Mouse (Mus musculus): ENCODE measurements at regions not wholly inside any gene's neighbourhood (a gene's known extent, or its start where the extent isn't known, plus 50 kb on each side); places are given as distances from the start of the nearest gene placed in this dataset.

DNA sequence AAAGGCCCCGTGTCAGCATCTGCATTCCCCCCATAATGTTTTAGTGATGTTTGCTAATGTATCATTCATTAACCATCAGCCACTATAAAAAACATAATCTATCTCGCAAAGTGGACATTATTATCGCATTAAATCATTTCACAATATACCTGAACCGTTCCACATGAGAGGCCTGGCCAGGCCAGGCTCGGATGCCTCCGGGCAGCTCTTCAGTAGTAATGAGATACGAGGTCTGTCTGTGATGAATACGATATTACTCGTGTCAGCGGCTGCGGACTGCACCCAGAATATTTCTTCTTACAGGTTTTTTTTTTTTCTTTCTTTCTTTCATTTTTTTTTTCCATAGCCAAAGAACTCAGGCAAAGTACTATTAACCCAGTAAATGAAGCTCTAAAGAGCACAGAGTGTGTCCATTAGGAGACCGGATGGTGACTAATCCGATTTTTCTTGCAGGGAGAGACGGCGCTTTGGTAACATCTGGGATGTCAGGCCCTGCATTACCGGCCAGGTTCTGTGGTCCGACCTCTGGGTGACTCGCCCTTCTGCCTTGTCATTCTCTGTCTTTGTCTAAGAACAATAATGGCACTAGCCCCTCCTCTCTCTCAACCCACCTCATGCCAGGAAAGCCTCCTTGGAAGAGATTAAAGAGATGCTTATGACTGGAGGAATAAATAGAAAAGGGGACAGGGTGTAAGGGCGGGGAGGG, 145.5 kb downstream of the Slc35b3 start:
- Histone ChIP-seq H3K36me3 (replicated peaks; ENCODE audit: insufficient read depth, low read length) (no peaks in the 10 kb centered on the region), H3K4me1 (ENCODE audit: insufficient read depth) (no peaks in the 10 kb centered on the region), H3K4me2 (ENCODE audit: low read depth, low read length) (no peak overlapping the region), H3K4me3 (ENCODE audit: low read depth, low read length) (no peak overlapping the region), H3K27ac (ENCODE audit: low read depth) (no peak overlapping the region), H3K9me3 (ENCODE audit: low read length) (no peaks in the 10 kb centered on the region), H3K9ac (replicated peaks) (no peak overlapping the region), H3K27me3 (ENCODE audit: insufficient read depth, low read length) (no peaks in the 10 kb centered on the region)
- DNase-seq, result no peak
- TF ChIP-seq CTCF (IDR thresholded peaks at IDR 0.05; ENCODE audit: low read depth) (no peak), EP300 (IDR thresholded peaks at IDR 0.05; ENCODE audit: low read depth) (no peak)
- ATAC-seq, result no peak
- 85% methylated on average over 19 of the region's 19 CpGs for WGBS (ENCODE audit: insufficient replicate concordance)

DNA sequence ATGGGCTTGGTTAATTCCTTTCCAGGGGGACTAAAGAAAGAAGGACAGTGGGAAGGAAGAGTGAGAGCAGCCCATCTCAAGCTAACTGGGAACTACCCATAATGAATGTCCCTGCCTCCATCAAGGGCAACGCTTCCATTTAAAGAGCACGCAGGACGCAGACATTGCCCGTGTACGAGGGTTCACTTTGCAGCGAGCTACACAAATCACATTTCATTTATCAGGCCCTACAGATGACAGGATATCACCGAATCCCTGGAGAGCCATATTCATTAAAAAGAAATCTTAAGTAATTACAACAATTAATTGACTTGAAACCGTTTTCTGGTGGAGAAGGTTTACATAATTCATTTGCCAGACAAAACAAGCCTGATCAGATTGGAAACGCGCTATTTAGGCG, 139.7 kb upstream of the Eef1e1 start:
- Histone ChIP-seq H3K9ac (replicated peaks) (no peak overlapping the region), H3K4me1 (ENCODE audit: insufficient read depth) (no peaks in the 10 kb centered on the region), H3K27me3 (ENCODE audit: insufficient read depth, low read length) (no peaks in the 10 kb centered on the region), H3K27ac (ENCODE audit: low read depth) (no peak overlapping the region), H3K4me3 (ENCODE audit: low read depth, low read length) (no peak overlapping the region), H3K36me3 (replicated peaks; ENCODE audit: insufficient read depth, low read length) (no peaks in the 10 kb centered on the region), H3K9me3 (ENCODE audit: low read length) (no peaks in the 10 kb centered on the region), H3K4me2 (ENCODE audit: low read depth, low read length) (no peak overlapping the region)
- TF ChIP-seq CTCF (IDR thresholded peaks at IDR 0.05; ENCODE audit: low read depth) (no peak), EP300 (IDR thresholded peaks at IDR 0.05; ENCODE audit: low read depth) (no peak)
- 81% methylated on average over 11 of the region's 11 CpGs for WGBS (ENCODE audit: insufficient replicate concordance)
- no peak for DNase-seq
- no peak for ATAC-seq

DNA sequence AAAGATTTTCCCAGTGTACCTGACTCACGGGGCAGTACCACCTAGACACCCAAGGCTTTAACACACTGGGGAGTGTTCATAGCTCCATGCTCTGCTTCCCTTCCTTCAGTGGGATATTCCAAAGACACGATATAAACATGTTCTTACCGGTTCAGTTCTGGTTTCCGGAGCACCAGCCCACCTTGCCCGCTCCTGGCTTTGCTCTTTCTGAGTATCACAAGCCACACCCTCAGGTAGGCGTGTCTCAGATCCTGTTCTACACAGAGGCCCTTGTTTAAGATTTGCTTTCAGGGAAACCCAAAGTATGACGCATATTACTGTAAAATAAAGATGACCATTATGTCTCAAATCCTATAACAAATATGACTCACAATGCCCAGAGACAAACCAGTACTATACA, 134.6 kb upstream of the Eef1e1 start:
- TF ChIP-seq EP300 (IDR thresholded peaks at IDR 0.05; ENCODE audit: low read depth) (no peak), CTCF (IDR thresholded peaks at IDR 0.05; ENCODE audit: low read depth) (no peak)
- WGBS (ENCODE audit: insufficient replicate concordance), result 39% methylated on average over 7 of the region's 7 CpGs
- no peak for DNase-seq

DNA sequence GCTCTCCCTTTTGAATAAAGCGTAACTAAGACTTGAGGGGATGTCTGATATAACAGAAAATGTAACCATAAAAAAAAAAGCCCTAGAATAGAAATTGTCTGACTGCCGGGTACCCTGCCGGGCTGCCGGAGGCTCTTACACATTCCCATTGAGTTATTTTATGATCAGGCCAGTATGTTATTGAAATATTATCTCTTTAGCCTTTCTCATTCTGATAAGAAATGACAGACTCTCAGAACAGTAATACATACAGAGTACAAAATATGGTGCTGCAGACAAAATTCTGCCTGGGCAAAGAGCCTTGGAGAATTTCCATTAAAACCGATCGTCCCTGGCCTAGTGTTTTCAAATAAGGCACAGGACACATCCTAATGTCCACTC, 121.8 kb upstream of the Eef1e1 start:
- WGBS (ENCODE audit: insufficient replicate concordance), result 81% methylated on average over 6 of the region's 6 CpGs
- no peak overlapping the region for H3K4me3 ChIP-seq (ENCODE audit: low read depth, low read length)
- no peak for DNase-seq
- TF ChIP-seq EP300 (IDR thresholded peaks at IDR 0.05; ENCODE audit: low read depth), result no peak
- no peak for TF ChIP-seq CTCF (IDR thresholded peaks at IDR 0.05; ENCODE audit: low read depth)
- H3K27me3 ChIP-seq (ENCODE audit: insufficient read depth, low read length), result no peaks in the 10 kb centered on the region
- H3K9me3 ChIP-seq (ENCODE audit: low read length), result no peaks in the 10 kb centered on the region
- no peaks in the 10 kb centered on the region for H3K36me3 ChIP-seq (replicated peaks; ENCODE audit: insufficient read depth, low read length)
- no peak overlapping the region for H3K27ac ChIP-seq (ENCODE audit: low read depth)
- no peak overlapping the region for H3K9ac ChIP-seq (replicated peaks)
- H3K4me2 ChIP-seq (ENCODE audit: low read depth, low read length), result no peak overlapping the region
- ATAC-seq, result no peak
- no peaks in the 10 kb centered on the region for H3K4me1 ChIP-seq (ENCODE audit: insufficient read depth)

More for the DNA sequence above, 134.6 kb upstream of the Eef1e1 start:
- ATAC-seq, result no peak
- H3K27me3 ChIP-seq (ENCODE audit: insufficient read depth, low read length), result no peaks in the 10 kb centered on the region
- H3K36me3 ChIP-seq (replicated peaks; ENCODE audit: insufficient read depth, low read length), result no peaks in the 10 kb centered on the region
- H3K9ac ChIP-seq (replicated peaks), result no peak overlapping the region
- H3K4me3 ChIP-seq (ENCODE audit: low read depth, low read length), result no peak overlapping the region
- H3K9me3 ChIP-seq (ENCODE audit: low read length), result no peaks in the 10 kb centered on the region
- H3K4me1 ChIP-seq (ENCODE audit: insufficient read depth), result no peaks in the 10 kb centered on the region
- no peak overlapping the region for H3K27ac ChIP-seq (ENCODE audit: low read depth)
- no peak overlapping the region for H3K4me2 ChIP-seq (ENCODE audit: low read depth, low read length)

- H3K4me2 ChIP-seq (ENCODE audit: low read depth, low read length), result no peak overlapping the region
- H3K4me1 ChIP-seq (ENCODE audit: insufficient read depth), result no peaks in the 10 kb centered on the region
- H3K9ac ChIP-seq (replicated peaks), result no peak overlapping the region
- WGBS (ENCODE audit: insufficient replicate concordance), result 61% methylated on average over 14 of the region's 14 CpGs
- no peak overlapping the region for H3K4me3 ChIP-seq (ENCODE audit: low read depth, low read length)
- no peaks in the 10 kb centered on the region for H3K9me3 ChIP-seq (ENCODE audit: low read length)
- ATAC-seq (no peak), DNase-seq (no peak)
- TF ChIP-seq EP300 (IDR thresholded peaks at IDR 0.05; ENCODE audit: low read depth) (no peak), CTCF (IDR thresholded peaks at IDR 0.05; ENCODE audit: low read depth) (no peak)
- H3K27ac ChIP-seq (ENCODE audit: low read depth), result no peak overlapping the region
- H3K36me3 ChIP-seq (replicated peaks; ENCODE audit: insufficient read depth, low read length), result no peaks in the 10 kb centered on the region
- no peaks in the 10 kb centered on the region for H3K27me3 ChIP-seq (ENCODE audit: insufficient read depth, low read length)
Observed at GRCm38 (mm10) chr13:38779984-38780629, 121.2 kb upstream of the Eef1e1 start.

DNA sequence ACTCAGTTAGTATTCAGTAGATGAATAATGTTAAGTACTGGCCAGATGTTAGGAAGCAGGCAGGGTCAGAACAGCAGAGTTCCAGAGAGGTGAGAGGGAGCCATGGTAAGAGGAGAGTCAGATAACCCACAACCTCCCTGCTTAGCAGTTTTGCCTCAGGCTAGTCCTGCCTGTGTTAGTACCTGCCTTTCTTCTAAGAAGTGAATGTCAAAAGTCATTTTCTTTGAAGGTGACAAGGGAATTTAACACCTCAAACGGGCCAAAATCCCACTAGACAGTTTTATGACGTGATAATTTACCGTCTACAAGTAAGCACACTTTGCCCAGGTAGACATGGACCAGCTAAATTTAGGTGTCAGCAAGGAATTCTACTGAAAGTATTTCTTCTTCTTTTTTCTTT, 117.7 kb upstream of the Eef1e1 start:
- Histone ChIP-seq H3K9me3 (ENCODE audit: low read length) (no peaks in the 10 kb centered on the region), H3K27ac (ENCODE audit: low read depth) (no peak overlapping the region), H3K27me3 (ENCODE audit: insufficient read depth, low read length) (no peaks in the 10 kb centered on the region), H3K4me2 (ENCODE audit: low read depth, low read length) (no peak overlapping the region), H3K9ac (replicated peaks) (no peak overlapping the region), H3K4me1 (ENCODE audit: insufficient read depth) (no peaks in the 10 kb centered on the region), H3K4me3 (ENCODE audit: low read depth, low read length) (no peak overlapping the region), H3K36me3 (replicated peaks; ENCODE audit: insufficient read depth, low read length) (no peaks in the 10 kb centered on the region)
- ATAC-seq (no peak), DNase-seq (no peak)
- WGBS (ENCODE audit: insufficient replicate concordance), result 71% methylated on average over 3 of the region's 3 CpGs
- no peak for TF ChIP-seq CTCF (IDR thresholded peaks at IDR 0.05; ENCODE audit: low read depth)
- TF ChIP-seq EP300 (IDR thresholded peaks at IDR 0.05; ENCODE audit: low read depth), result no peak
